Mouse (Mus musculus): ENCODE results near the gene Mcoln3.

DNA sequence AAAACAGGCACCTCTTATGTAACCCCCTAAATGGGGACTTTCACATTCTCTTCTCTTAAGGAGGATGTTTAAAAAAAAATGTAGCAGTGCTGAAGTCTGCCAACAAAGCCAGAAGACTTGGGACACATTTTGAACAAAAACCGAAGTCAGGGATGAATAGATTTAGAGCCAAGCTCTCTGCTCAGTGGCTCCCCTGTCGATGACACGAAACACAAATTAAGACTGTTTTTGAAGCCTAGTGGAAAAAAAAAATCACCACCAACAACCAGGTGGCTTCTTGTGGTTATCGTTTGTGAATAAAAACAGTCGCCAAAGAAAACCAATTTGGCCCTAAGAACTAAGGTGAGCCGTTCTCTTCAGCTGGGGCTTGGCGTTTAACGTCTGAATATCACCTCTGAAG lies 35.1 kb downstream of the Mcoln3 start:
- no peak for TF ChIP-seq CTCF (IDR thresholded peaks at IDR 0.05; ENCODE audit: control insufficient read depth, insufficient read depth, low read length)
- TF ChIP-seq POLR2A (IDR thresholded peaks at IDR 0.05; ENCODE audit: borderline replicate concordance, control insufficient read depth, low read depth, low read length) = no peak

All from bone marrow, adult 2 months (tissue).